Mouse (Mus musculus): ENCODE results near the gene Cfap45. TPM values are rescaled to one million over a fixed set of nuclear protein-coding genes. Genes with fewer than 3 reads are reported as not detected.

Gene Cfap45
- polyA plus RNA-seq, 1 experiment: 0.02 TPM

- Histone ChIP-seq H3K36me3 (ENCODE audit: control insufficient read depth) (no peaks in the 10 kb centered on the region), H3K9me3 (ENCODE audit: control insufficient read depth, low read length) (no peaks in the 10 kb centered on the region), H3K4me1 (ENCODE audit: control insufficient read depth) (peaks cover 3% of the 10 kb centered on the region; the same call in 1 of the 2 replicates), H3K27me3 (ENCODE audit: control insufficient read depth) (peaks cover 32% of the 10 kb centered on the region), H3K4me3 (replicated peaks) (no peak overlapping the region)
- TF ChIP-seq GATA1 (IDR thresholded peaks at IDR 0.05; ENCODE audit: low read length): no peak
These were observed 37.9 kb upstream of the Cfap45 start for GRCm38 (mm10) chr1:172482518-172483360.

- peaks cover 32% of the 10 kb centered on the region for H3K27me3 ChIP-seq (ENCODE audit: control insufficient read depth)
- H3K9me3 ChIP-seq (ENCODE audit: control insufficient read depth, low read length): no peaks in the 10 kb centered on the region
- no peak overlapping the region for H3K4me3 ChIP-seq (replicated peaks)
- peaks cover 3% of the 10 kb centered on the region; the same call in 1 of the 2 replicates for H3K4me1 ChIP-seq (ENCODE audit: control insufficient read depth)
- TF ChIP-seq TAL1 (IDR thresholded peaks at IDR 0.05; ENCODE audit: low read length): no peak
- TF ChIP-seq GATA1 (IDR thresholded peaks at IDR 0.05; ENCODE audit: low read length): no peak
- H3K36me3 ChIP-seq (ENCODE audit: control insufficient read depth): no peaks in the 10 kb centered on the region
These were observed 37.3 kb upstream of the Cfap45 start for GRCm38 (mm10) chr1:172483361-172483660.

DNA sequence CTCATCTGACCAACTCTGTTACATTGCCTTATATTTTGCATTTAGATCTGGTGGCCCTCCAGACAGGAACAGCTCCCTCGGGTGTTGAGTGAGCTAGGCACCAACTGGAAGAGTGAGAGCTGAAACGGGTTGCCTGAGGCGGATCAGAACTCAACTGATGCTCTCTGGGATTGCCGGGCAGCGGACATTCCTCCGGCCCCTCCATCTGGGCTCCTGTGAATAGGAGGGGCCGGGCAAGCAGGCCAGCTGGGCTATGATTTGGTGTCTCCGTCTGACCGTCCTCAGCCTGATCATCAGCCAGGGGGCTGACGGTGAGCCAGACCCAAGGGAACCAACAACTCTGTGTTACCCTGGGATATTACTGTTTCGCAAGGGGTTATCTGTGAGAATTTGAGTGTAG, 36.4 kb upstream of the Cfap45 start:
- H3K9me3 ChIP-seq (ENCODE audit: control insufficient read depth, low read length): no peaks in the 10 kb centered on the region
- H3K4me3 ChIP-seq (replicated peaks): no peak overlapping the region
- TF ChIP-seq GATA1 (IDR thresholded peaks at IDR 0.05; ENCODE audit: low read length) (no peak), TAL1 (IDR thresholded peaks at IDR 0.05; ENCODE audit: low read length) (no peak)
- peaks cover 32% of the 10 kb centered on the region for H3K27me3 ChIP-seq (ENCODE audit: control insufficient read depth)
- H3K36me3 ChIP-seq (ENCODE audit: control insufficient read depth): no peaks in the 10 kb centered on the region
- peaks cover 3% of the 10 kb centered on the region; the same call in 1 of the 2 replicates for H3K4me1 ChIP-seq (ENCODE audit: control insufficient read depth)

- H3K4me3 ChIP-seq (replicated peaks): no peak overlapping the region
- no peaks in the 10 kb centered on the region for H3K36me3 ChIP-seq (ENCODE audit: control insufficient read depth)
- TF ChIP-seq TAL1 (IDR thresholded peaks at IDR 0.05; ENCODE audit: low read length) (no peak), GATA1 (IDR thresholded peaks at IDR 0.05; ENCODE audit: low read length) (no peak)
- H3K27me3 ChIP-seq (ENCODE audit: control insufficient read depth): peaks cover 32% of the 10 kb centered on the region
- peaks cover 3% of the 10 kb centered on the region; the same call in 1 of the 2 replicates for H3K4me1 ChIP-seq (ENCODE audit: control insufficient read depth)
- no peaks in the 10 kb centered on the region for H3K9me3 ChIP-seq (ENCODE audit: control insufficient read depth, low read length)
These were observed 35.9 kb upstream of the Cfap45 start for GRCm38 (mm10) chr1:172484671-172485070.

GRCm38 (mm10) chr1:172485821-172486220, 34.8 kb upstream of the Cfap45 start:
- Histone ChIP-seq H3K9me3 (ENCODE audit: control insufficient read depth, low read length) (no peaks in the 10 kb centered on the region), H3K4me1 (ENCODE audit: control insufficient read depth) (peaks cover 3% of the 10 kb centered on the region), H3K27me3 (ENCODE audit: control insufficient read depth) (peaks cover 23% of the 10 kb centered on the region), H3K36me3 (ENCODE audit: control insufficient read depth) (no peaks in the 10 kb centered on the region), H3K4me3 (replicated peaks) (no peak overlapping the region)
- TF ChIP-seq GATA1 (IDR thresholded peaks at IDR 0.05; ENCODE audit: low read length) (no peak), TAL1 (IDR thresholded peaks at IDR 0.05; ENCODE audit: low read length) (no peak)

DNA sequence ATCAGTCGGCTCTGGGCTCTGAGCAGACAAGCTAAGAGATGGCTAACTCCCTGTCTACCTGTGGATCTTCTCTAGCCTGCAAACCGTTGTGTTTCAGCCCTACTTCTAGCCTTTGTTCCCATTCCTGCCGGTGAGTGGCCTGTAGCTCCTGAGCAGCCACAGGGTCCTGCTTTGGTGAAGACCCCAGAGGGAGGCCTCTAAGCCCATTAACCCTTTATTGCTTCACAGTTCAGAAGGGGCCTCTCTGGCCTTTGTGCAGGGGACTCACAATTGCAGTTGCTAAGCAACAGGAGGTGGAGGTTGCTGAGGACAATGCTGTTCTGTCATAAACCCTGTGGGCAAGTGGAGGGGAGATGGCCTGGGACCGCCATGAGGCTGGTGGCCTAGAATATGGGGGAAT, 34.4 kb upstream of the Cfap45 start:
- Histone ChIP-seq H3K27me3 (ENCODE audit: control insufficient read depth) (peaks cover 18% of the 10 kb centered on the region), H3K9me3 (ENCODE audit: control insufficient read depth, low read length) (no peaks in the 10 kb centered on the region), H3K36me3 (ENCODE audit: control insufficient read depth) (no peaks in the 10 kb centered on the region), H3K4me3 (replicated peaks) (no peak overlapping the region), H3K4me1 (ENCODE audit: control insufficient read depth) (peaks cover 3% of the 10 kb centered on the region)
- TF ChIP-seq GATA1 (IDR thresholded peaks at IDR 0.05; ENCODE audit: low read length): no peak
- no peak for TF ChIP-seq TAL1 (IDR thresholded peaks at IDR 0.05; ENCODE audit: low read length)

- Histone ChIP-seq H3K4me3 (replicated peaks) (no peak overlapping the region), H3K4me1 (ENCODE audit: control insufficient read depth) (peaks cover 1% of the 10 kb centered on the region), H3K27me3 (ENCODE audit: control insufficient read depth) (peaks cover 14% of the 10 kb centered on the region), H3K36me3 (ENCODE audit: control insufficient read depth) (no peaks in the 10 kb centered on the region), H3K9me3 (ENCODE audit: control insufficient read depth, low read length) (no peaks in the 10 kb centered on the region)
- TF ChIP-seq TAL1 (IDR thresholded peaks at IDR 0.05; ENCODE audit: low read length) (no peak), GATA1 (IDR thresholded peaks at IDR 0.05; ENCODE audit: low read length) (no peak)
These were observed 34.0 kb upstream of the Cfap45 start for GRCm38 (mm10) chr1:172486651-172487050.

GRCm38 (mm10) chr1:172487859-172488258, 32.7 kb upstream of the Cfap45 start:
- Histone ChIP-seq H3K27me3 (ENCODE audit: control insufficient read depth) (peaks cover 2% of the 10 kb centered on the region), H3K36me3 (ENCODE audit: control insufficient read depth) (no peaks in the 10 kb centered on the region), H3K9me3 (ENCODE audit: control insufficient read depth, low read length) (no peaks in the 10 kb centered on the region), H3K4me3 (replicated peaks) (no peak overlapping the region), H3K4me1 (ENCODE audit: control insufficient read depth) (no peaks in the 10 kb centered on the region; the same call in 1 of the 2 replicates)
- TF ChIP-seq TAL1 (IDR thresholded peaks at IDR 0.05; ENCODE audit: low read length) (no peak), GATA1 (IDR thresholded peaks at IDR 0.05; ENCODE audit: low read length) (no peak)

DNA sequence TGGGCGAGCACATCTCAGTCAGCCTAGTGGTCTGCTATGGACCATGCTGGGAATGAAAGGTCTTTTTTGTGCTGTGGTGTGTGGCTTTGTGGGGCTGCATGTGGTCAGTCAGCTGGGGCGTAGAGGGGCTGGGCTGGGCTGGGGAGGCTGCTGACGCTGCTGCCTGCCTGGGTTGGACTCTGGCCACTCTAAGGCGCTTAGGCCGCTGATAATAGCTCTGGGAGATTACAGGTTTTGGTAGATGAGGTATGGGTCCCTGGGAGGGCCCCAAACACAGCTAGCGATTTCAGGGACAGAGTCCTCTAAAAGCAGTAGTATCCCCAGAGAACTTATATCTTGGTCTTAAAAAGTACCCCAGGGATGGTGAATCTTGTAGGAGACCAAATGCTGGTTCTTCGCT, 31.8 kb upstream of the Cfap45 start:
- Histone ChIP-seq H3K36me3 (ENCODE audit: control insufficient read depth) (no peaks in the 10 kb centered on the region), H3K4me1 (ENCODE audit: control insufficient read depth) (no peaks in the 10 kb centered on the region; the same call in 1 of the 2 replicates), H3K27me3 (ENCODE audit: control insufficient read depth) (no peaks in the 10 kb centered on the region), H3K4me3 (replicated peaks) (no peak overlapping the region), H3K9me3 (ENCODE audit: control insufficient read depth, low read length) (no peaks in the 10 kb centered on the region)
- TF ChIP-seq GATA1 (IDR thresholded peaks at IDR 0.05; ENCODE audit: low read length) (no peak), TAL1 (IDR thresholded peaks at IDR 0.05; ENCODE audit: low read length) (no peak)
